ENCODE assay signal across 9 mouse cellular contexts in the genomic region with DNA sequence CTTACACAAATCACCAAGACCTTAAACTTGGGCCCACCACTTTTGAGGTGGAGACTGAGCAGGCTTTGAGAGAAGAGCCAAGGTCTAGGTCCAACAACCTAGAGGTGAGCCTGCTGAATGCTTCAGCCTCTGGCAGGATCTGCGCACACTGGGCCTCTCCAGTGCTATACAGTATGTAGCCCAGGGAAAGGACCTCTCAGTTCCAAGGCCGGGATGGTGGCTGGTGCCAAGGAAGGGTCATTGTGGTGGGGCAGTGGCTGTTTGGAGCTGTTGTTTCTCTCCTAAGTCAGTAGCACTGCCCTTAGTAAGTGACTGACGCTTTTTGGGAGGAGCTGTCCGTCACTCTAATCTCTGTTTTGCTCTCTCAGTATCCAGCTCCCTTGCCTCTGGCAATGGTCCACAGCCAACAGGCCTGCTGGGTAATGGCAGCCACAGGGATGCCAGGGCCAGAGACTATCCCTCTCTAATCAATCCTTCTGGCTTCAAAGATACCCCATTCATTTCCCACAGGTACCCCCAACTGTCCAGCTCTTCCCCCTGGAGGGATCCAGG.
A peak's percentile ranks its signal among the peaks of the same experiment; 100 is the strongest.
DNase-seq lines count a peak whose midpoint lies in the region; ATAC-seq lines count a peak whose summit lies in the region.
"Had no signal": no experiment of that assay in that cellular context is flagged by ENCODE, and none has a peak within 500 bp of the region (broad histone marks: within the 10 kb centered on the region; RNA-seq: fewer than 3 reads in every experiment).

No protein-coding gene starts in this region.

- H3K9me3 ChIP-seq in hindbrain, embryonic 11.5 days (ENCODE audit: control insufficient read depth, low read length) = no peaks in the 10 kb centered on the region
- H3K9me3 ChIP-seq: liver, embryonic 12.5 days had no signal

- H3K27me3 ChIP-seq in hindbrain, embryonic 11.5 days (ENCODE audit: control insufficient read depth, insufficient read depth, low read length) = no peaks in the 10 kb centered on the region
- H3K27me3 ChIP-seq: liver, embryonic 12.5 days had no signal

- H3K4me1 ChIP-seq in hindbrain, embryonic 11.5 days (replicated peaks; ENCODE audit: control insufficient read depth, insufficient read depth, low read length) = peaks cover 20% of the 10 kb centered on the region

- H3K36me3 ChIP-seq in hindbrain, embryonic 11.5 days (ENCODE audit: control insufficient read depth, insufficient read depth, low read length) = no peaks in the 10 kb centered on the region
- H3K36me3 ChIP-seq: liver, embryonic 12.5 days had no signal

- H3K4me3 ChIP-seq in hindbrain, embryonic 11.5 days (ENCODE audit: low read depth, low read length) = no peak overlapping the region
- H3K4me3 ChIP-seq: liver, embryonic 12.5 days had no signal

- H3K27ac ChIP-seq in hindbrain, embryonic 11.5 days (ENCODE audit: low read depth, low read length) = peak overlapping the region; percentile 45; the same call in 1 of the 2 replicates
- H3K27ac ChIP-seq: liver, embryonic 12.5 days had no signal

- 80% methylated on average over 4 of the region's 4 CpGs for WGBS in hindbrain, embryonic 11.5 days

- H3K9ac ChIP-seq in hindbrain, embryonic 11.5 days (ENCODE audit: low read depth, low read length) = no peak overlapping the region
- H3K9ac ChIP-seq: liver, embryonic 12.5 days had no signal

- no peak for ATAC-seq in hindbrain, embryonic 11.5 days (ENCODE audit: low FRiP score)
- ATAC-seq: liver, embryonic 12.5 days had no signal

- H3K4me2 ChIP-seq in hindbrain, embryonic 11.5 days (replicated peaks; ENCODE audit: low read depth, low read length) = no peak overlapping the region
- H3K4me2 ChIP-seq: liver, embryonic 12.5 days had no signal

- peak; percentile 56 for DNase-seq in adrenal gland, adult 2 months
- DNase-seq in adrenal gland, adult 8-10 months = no peak
- peak; percentile 24 for DNase-seq in ovary, adult 18-20 months (ENCODE audit: low spot score)
- DNase-seq in ovary, postnatal 10 days (ENCODE audit: low spot score) = no peak
- no peak for DNase-seq in hindbrain, embryonic 11.5 days (ENCODE audit: low spot score)
- no peak for DNase-seq in gastrocnemius, adult 18-20 months (ENCODE audit: low spot score)
- DNase-seq in embryo, embryonic 10.5 days (ENCODE audit: low spot score) = no peak
- no peak for DNase-seq in left cerebral cortex, adult 8-10 months (ENCODE audit: low spot score in 2 of 2)

Comparison
In these comparisons a context has a peak if more than half of its experiments do, and no peak if none do; other contexts are left out.
1. DNase-seq: peak in adrenal gland, adult 2 months (single experiment) and ovary, adult 18-20 months (single experiment); none in adrenal gland, adult 8-10 months (single experiment), ovary, postnatal 10 days (single experiment), hindbrain, embryonic 11.5 days (single experiment), gastrocnemius, adult 18-20 months (single experiment), embryo, embryonic 10.5 days (single experiment) and left cerebral cortex, adult 8-10 months (0 of 2).